Mouse (Mus musculus): Measurements from ENCODE around the gene Tmem258.

Tmem258 gene

GRCm38 (mm10) chr19:10223561-10223960, 19.7 kb downstream of the Tmem258 start:
- DNase-seq (ENCODE audit: low spot score in 2 of 2), result no peak

- DNase-seq (ENCODE audit: low spot score in 2 of 2), result no peak
Observed at GRCm38 (mm10) chr19:10224637-10225453, 21.0 kb downstream of the Tmem258 start.

- no peak for DNase-seq (ENCODE audit: low spot score in 2 of 2)
Observed at GRCm38 (mm10) chr19:10225767-10226166, 22.0 kb downstream of the Tmem258 start.

DNA sequence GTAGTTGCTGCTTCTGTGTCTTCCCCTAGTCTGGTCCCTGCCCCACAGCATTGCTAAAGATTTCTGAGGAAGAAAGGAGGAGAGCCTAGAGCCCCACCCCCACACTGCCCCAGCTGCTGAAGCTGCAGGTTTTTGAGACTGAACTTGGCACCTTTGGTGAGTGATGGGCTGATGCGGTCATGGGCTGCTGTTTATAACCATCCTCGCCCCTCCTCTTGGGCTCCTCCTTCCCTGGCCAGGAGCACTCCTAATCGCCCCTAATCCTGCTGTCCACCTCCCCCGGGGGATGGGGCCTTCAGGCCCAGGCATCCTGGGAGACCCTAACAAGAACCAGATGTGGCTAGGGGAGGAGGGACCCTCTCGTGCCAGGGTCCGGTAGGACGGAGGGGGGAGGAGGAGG, 27.2 kb downstream of the Tmem258 start:
- no peak for DNase-seq (ENCODE audit: low spot score in 2 of 2)

GRCm38 (mm10) chr19:10231871-10232270, 28.1 kb downstream of the Tmem258 start:
- DNase-seq (ENCODE audit: low spot score in 2 of 2), result no peak

DNA sequence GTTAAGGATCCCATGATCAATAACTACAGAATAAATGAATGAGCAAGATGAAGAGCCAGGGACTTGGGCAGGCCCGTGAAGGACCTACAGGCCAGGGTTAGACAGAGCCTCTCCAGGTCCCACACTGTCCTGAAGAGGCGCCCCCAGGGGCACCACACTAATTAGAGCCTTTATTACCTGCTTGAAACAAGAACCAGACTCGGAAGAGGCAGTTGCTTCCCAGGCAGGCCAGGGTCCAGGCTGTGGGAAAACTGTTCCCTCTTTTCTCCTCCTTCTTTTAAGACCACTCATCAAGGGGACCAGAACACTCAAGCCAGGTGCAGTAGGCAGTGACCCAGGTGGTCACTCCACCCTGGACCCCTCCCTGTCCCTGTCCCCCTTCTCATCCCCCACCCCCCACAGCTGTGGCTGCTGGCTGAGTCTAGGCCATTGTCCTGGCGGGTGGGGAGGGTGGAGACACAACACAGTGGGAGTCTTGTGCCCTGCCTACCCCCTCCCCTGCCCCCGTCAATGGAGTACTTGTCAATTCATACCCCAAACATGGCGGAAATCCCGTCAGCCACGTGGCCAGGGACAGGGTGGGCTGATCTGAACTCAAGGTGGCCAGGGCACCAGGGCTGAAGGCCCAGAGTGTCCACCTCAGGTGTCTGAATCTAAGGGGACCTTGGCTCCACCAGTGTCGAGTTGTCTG, 28.7 kb downstream of the Tmem258 start:
- DNase-seq (ENCODE audit: low spot score in 2 of 2), result no peak

GRCm38 (mm10) chr19:10235784-10236565, 32.2 kb downstream of the Tmem258 start:
- no peak for DNase-seq (ENCODE audit: low spot score in 2 of 2)

DNA sequence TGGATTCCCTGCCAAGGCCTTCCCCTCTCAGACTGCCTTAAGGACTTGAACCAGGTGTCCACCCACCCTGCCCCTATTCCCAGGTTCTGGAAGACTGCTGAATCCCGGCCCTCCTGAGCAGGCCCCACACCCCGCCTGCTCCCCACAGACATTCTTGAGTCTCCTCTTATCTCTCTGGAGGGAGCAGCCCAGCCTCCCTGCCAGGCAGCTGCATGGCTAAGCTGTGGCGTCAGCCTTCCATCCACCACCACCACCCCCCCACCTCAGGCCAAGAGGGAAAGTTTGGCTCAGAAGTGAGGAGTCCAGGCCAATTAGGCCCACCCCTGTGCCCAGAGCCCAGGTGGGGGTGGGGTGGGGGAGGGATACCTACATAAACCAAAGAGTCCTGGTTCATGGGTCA, 34.7 kb downstream of the Tmem258 start:
- no peak for DNase-seq (ENCODE audit: low spot score in 2 of 2)

- no peak for DNase-seq (ENCODE audit: low spot score in 2 of 2)
Observed at GRCm38 (mm10) chr19:10239419-10239818, 35.6 kb downstream of the Tmem258 start.

- no peak for DNase-seq (ENCODE audit: low spot score in 2 of 2)
Observed at GRCm38 (mm10) chr19:10239975-10240653, 36.3 kb downstream of the Tmem258 start.

- peak; percentile 72 to 91 for DNase-seq (ENCODE audit: low spot score in 2 of 2)
Observed at GRCm38 (mm10) chr19:10240654-10241305, 37.0 kb downstream of the Tmem258 start, which contains the start of gene Myrf. Gene Myrf, minus strand, starts transcription at chr19:10240748.

DNA sequence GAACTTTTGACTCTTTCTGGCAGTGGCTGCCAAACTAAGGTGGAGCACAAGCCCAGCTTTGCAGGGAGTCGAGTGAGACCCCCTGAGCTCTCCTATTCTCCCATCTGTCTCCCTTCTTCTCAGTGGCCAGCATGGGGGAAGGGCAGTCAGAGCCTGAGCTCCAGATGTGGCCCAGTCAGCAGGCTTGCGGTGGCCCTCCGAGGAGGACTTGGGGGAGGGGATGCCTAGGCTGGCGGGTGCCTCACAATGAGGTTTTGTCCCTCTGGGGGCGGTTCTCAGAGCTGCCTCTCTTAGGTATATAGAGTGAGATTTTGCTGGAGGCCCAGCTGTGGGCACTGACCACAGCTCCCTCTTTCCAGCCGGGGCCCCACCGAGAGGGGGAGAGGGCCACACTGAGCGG, 39.1 kb downstream of the Tmem258 start:
- no peak for DNase-seq (ENCODE audit: low spot score in 2 of 2)

DNA sequence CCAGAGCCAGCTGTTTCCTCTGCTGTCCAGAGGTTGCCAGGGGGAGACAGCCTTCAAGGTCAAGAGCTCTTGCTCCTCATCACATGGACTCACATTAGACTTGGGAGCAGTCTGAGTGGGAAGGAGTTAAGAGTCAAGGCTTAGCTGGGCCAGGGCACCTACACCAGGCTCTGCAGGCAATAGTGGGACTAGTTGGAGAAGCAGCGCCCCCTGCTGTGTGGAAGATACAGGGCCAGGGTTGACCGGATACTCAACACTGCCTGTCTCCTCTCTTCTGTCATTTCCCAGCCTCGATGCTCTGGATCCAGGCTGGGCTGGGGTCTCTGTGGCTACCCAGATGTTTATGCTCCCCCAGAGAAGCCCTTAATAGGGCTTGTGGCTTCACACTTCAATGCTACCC, 40.4 kb downstream of the Tmem258 start:
- DNase-seq (ENCODE audit: low spot score in 2 of 2), result peak; percentile 35 to 80

DNA sequence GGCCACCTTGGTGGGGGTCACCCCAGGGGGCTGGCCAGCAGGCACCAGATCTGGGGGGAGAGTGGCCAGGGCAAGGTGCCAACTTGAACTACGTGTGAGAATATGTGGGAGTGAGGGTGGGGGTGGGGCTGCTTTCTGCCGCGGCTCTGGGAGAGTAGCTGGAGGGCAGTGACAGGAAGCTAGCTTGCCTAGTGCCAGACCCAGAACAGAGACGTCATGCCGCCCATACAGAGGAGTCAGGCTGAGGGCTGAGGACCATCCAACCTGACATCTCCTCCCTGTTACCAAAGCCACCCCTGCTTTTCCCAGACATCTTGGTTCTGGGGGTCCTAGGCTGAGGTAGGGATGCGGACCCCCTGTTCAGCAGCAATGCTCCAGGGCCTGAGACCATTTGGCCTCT, 43.4 kb downstream of the Tmem258 start:
- DNase-seq (ENCODE audit: low spot score in 2 of 2), result no peak

- no peak for DNase-seq (ENCODE audit: low spot score in 2 of 2)
Observed at GRCm38 (mm10) chr19:10248128-10248527, 44.3 kb downstream of the Tmem258 start.
